ENCODE assay signal across 8 mouse cellular contexts in genomic region chr11:100004846-100005245, GRCm38 (mm10). TPM values are rescaled to one million over a fixed set of nuclear protein-coding genes. Genes with fewer than 3 reads are reported as not detected.
DNase-seq lines count a peak whose midpoint lies in the region; ATAC-seq and TF ChIP-seq lines count a peak whose summit lies in the region.
"Had no signal": no experiment of that assay in that cellular context is flagged by ENCODE, and none has a peak within 500 bp of the region (broad histone marks: within the 10 kb centered on the region; RNA-seq: fewer than 3 reads in every experiment).

No protein-coding gene starts in this region.

- DNase-seq in midbrain, embryonic 10.5 days (ENCODE audit: low spot score): peak; percentile 30
- no peak for DNase-seq in Patski (ENCODE audit: low read depth, low spot score)
- DNase-seq in c-Kit-positive CD71-positive TER-119-positive erythroid progenitor cells, embryonic 14.5 days (ENCODE audit: low spot score): peak; percentile 14
- peak; percentile 64 to 78 for DNase-seq in left cerebral cortex, postnatal 25 days (ENCODE audit: low spot score in 2 of 2)
- DNase-seq in right cerebral cortex, postnatal 14 days: peak; percentile 68

- WGBS in midbrain, embryonic 10.5 days: 33% methylated on average over 6 of the region's 6 CpGs
- WGBS in midbrain, embryonic 15.5 days: 27% methylated on average over 6 of the region's 6 CpGs

- no peak overlapping the region for H3K4me2 ChIP-seq in midbrain, embryonic 15.5 days
- H3K4me2 ChIP-seq: hindbrain, embryonic 15.5 days had no signal

- H3K9ac ChIP-seq in midbrain, embryonic 15.5 days: no peak overlapping the region
- H3K9ac ChIP-seq: hindbrain, embryonic 15.5 days had no signal

- no peaks in the 10 kb centered on the region for H3K4me1 ChIP-seq in midbrain, embryonic 10.5 days
- H3K4me1 ChIP-seq in midbrain, embryonic 15.5 days: no peaks in the 10 kb centered on the region
- H3K4me1 ChIP-seq: hindbrain, embryonic 15.5 days had no signal

- no peaks in the 10 kb centered on the region for H3K27me3 ChIP-seq in midbrain, embryonic 10.5 days (ENCODE audit: low read depth, poor library complexity, severe bottlenecking)
- no peaks in the 10 kb centered on the region for H3K27me3 ChIP-seq in midbrain, embryonic 15.5 days (replicated peaks)
- H3K27me3 ChIP-seq in Patski: peaks cover 3% of the 10 kb centered on the region
- H3K27me3 ChIP-seq: hindbrain, embryonic 15.5 days had no signal

- intact Hi-C loops in left cerebral cortex, postnatal 25 days (cut with DNase I): loop anchor here (2.0 to 10.0 kb wide), 6 partner anchors 162 to 620 kb away; partner anchors contain the start of genes Krt10 and Krtap4-2

- ATAC-seq in midbrain, embryonic 15.5 days (replicated peaks): no peak
- no peak for ATAC-seq in Patski
- ATAC-seq in granulocyte monocyte progenitor cell, adult 5-6 weeks (replicated peaks; ENCODE audit: poor library complexity, severe bottlenecking): peak; percentile 56; the same call in 1 of the 2 replicates

- CTCF ChIA-PET in Patski (lab: Charles Lee): interaction anchor here (1.1 to 1.5 kb wide), 3 partner anchors 9 to 616 kb away, joined by 3 read pairs; partner anchors contain the start of gene Krt10

- POLR2A ChIA-PET in Patski (lab: Charles Lee): no interaction called here

- H3K36me3 ChIP-seq in midbrain, embryonic 10.5 days: no peaks in the 10 kb centered on the region
- no peaks in the 10 kb centered on the region for H3K36me3 ChIP-seq in midbrain, embryonic 15.5 days (replicated peaks)
- H3K36me3 ChIP-seq: hindbrain, embryonic 15.5 days had no signal

- no peak overlapping the region for H3K4me3 ChIP-seq in midbrain, embryonic 10.5 days
- no peak overlapping the region for H3K4me3 ChIP-seq in midbrain, embryonic 15.5 days
- H3K4me3 ChIP-seq: hindbrain, embryonic 15.5 days had no signal

- H3K27ac ChIP-seq in midbrain, embryonic 10.5 days (replicated peaks): no peak overlapping the region
- no peak overlapping the region for H3K27ac ChIP-seq in midbrain, embryonic 15.5 days
- H3K27ac ChIP-seq: hindbrain, embryonic 15.5 days had no signal

- in situ Hi-C loops in Patski (cut with MboI; ENCODE audit: low pct_unique_long_range_greater_than_20kb): loop anchor here (5.0 to 10.0 kb wide), 4 partner anchors 292 to 630 kb away; partner anchors contain the start of gene Krt28

- peak; percentile 91 for TF ChIP-seq CTCF in Patski (IDR thresholded peaks at IDR 0.05)

- no peaks in the 10 kb centered on the region for H3K9me3 ChIP-seq in midbrain, embryonic 10.5 days (replicated peaks)
- no peaks in the 10 kb centered on the region for H3K9me3 ChIP-seq in midbrain, embryonic 15.5 days
- H3K9me3 ChIP-seq: hindbrain, embryonic 15.5 days had no signal

RNA-seq across cellular contexts. Expression of gene Krtap17-1, which starts 11.1 kb away (rescaled TPM):
- polyA plus RNA-seq in midbrain, embryonic 10.5 days (2016; fragmentation: Nextera tagmentation; extraction: Ambion mirVana): not detected in 2 replicates
- polyA plus RNA-seq in midbrain, embryonic 15.5 days (2015; fragmentation: Nextera tagmentation; extraction: Ambion mirVana): 1.1 and 1.3 TPM in 2 replicates
- not detected for polyA plus RNA-seq in Patski (2021)
- total RNA-seq in granulocyte monocyte progenitor cell, adult 5-6 weeks (2014; fragmentation: Nextera tagmentation): not detected in 2 replicates
- total RNA-seq in granulocyte monocyte progenitor cell, adult 5-6 weeks (2017): not detected in 2 replicates
- total RNA-seq in left cerebral cortex, postnatal 25 days (2021): not detected

RNA-seq across cellular contexts. Expression of gene Krt33a, which starts 11.2 kb away (rescaled TPM):
- polyA plus RNA-seq in midbrain, embryonic 10.5 days (2016; fragmentation: Nextera tagmentation; extraction: Ambion mirVana): not detected in 2 replicates
- polyA plus RNA-seq in midbrain, embryonic 15.5 days (2015; fragmentation: Nextera tagmentation; extraction: Ambion mirVana): not detected in 2 replicates
- not detected for polyA plus RNA-seq in Patski (2021)
- not detected in 2 replicates for total RNA-seq in granulocyte monocyte progenitor cell, adult 5-6 weeks (2014; fragmentation: Nextera tagmentation)
- total RNA-seq in granulocyte monocyte progenitor cell, adult 5-6 weeks (2017): not detected in 2 replicates
- total RNA-seq in left cerebral cortex, postnatal 25 days (2021): not detected
- polyA plus RNA-seq: hindbrain, embryonic 15.5 days had no signal

RNA-seq across cellular contexts. Expression of gene Krtap16-1, which starts 18.4 kb away (rescaled TPM):
- not detected in 2 replicates for polyA plus RNA-seq in midbrain, embryonic 10.5 days (2016; fragmentation: Nextera tagmentation; extraction: Ambion mirVana)
- not detected in 2 replicates for polyA plus RNA-seq in midbrain, embryonic 15.5 days (2015; fragmentation: Nextera tagmentation; extraction: Ambion mirVana)
- not detected for polyA plus RNA-seq in Patski (2021)
- total RNA-seq in granulocyte monocyte progenitor cell, adult 5-6 weeks (2014; fragmentation: Nextera tagmentation): not detected in 2 replicates
- not detected in 2 replicates for total RNA-seq in granulocyte monocyte progenitor cell, adult 5-6 weeks (2017)
- not detected for total RNA-seq in left cerebral cortex, postnatal 25 days (2021)

RNA-seq across cellular contexts. Expression of gene Krt33b, which starts 24.8 kb away (rescaled TPM):
- not detected in 2 replicates for polyA plus RNA-seq in midbrain, embryonic 10.5 days (2016; fragmentation: Nextera tagmentation; extraction: Ambion mirVana)
- polyA plus RNA-seq in midbrain, embryonic 15.5 days (2015; fragmentation: Nextera tagmentation; extraction: Ambion mirVana): not detected in 2 replicates
- 0.18 TPM for polyA plus RNA-seq in Patski (2021)
- not detected in 2 replicates for total RNA-seq in granulocyte monocyte progenitor cell, adult 5-6 weeks (2014; fragmentation: Nextera tagmentation)
- total RNA-seq in granulocyte monocyte progenitor cell, adult 5-6 weeks (2017): not detected in 2 replicates
- not detected for total RNA-seq in left cerebral cortex, postnatal 25 days (2021)
- polyA plus RNA-seq: hindbrain, embryonic 15.5 days had no signal

RNA-seq across cellular contexts. Expression of gene Krtap29-1, which starts 26.0 kb away (rescaled TPM):
- not detected in 2 replicates for polyA plus RNA-seq in midbrain, embryonic 10.5 days (2016; fragmentation: Nextera tagmentation; extraction: Ambion mirVana)
- polyA plus RNA-seq in midbrain, embryonic 15.5 days (2015; fragmentation: Nextera tagmentation; extraction: Ambion mirVana): not detected in 2 replicates
- polyA plus RNA-seq in Patski (2021): not detected
- total RNA-seq in granulocyte monocyte progenitor cell, adult 5-6 weeks (2014; fragmentation: Nextera tagmentation): not detected in 2 replicates
- total RNA-seq in granulocyte monocyte progenitor cell, adult 5-6 weeks (2017): not detected in 2 replicates
- total RNA-seq in left cerebral cortex, postnatal 25 days (2021): not detected
- polyA plus RNA-seq: hindbrain, embryonic 15.5 days had no signal
